ENCODE assay signal across 8 mouse cellular contexts in the genomic region with DNA sequence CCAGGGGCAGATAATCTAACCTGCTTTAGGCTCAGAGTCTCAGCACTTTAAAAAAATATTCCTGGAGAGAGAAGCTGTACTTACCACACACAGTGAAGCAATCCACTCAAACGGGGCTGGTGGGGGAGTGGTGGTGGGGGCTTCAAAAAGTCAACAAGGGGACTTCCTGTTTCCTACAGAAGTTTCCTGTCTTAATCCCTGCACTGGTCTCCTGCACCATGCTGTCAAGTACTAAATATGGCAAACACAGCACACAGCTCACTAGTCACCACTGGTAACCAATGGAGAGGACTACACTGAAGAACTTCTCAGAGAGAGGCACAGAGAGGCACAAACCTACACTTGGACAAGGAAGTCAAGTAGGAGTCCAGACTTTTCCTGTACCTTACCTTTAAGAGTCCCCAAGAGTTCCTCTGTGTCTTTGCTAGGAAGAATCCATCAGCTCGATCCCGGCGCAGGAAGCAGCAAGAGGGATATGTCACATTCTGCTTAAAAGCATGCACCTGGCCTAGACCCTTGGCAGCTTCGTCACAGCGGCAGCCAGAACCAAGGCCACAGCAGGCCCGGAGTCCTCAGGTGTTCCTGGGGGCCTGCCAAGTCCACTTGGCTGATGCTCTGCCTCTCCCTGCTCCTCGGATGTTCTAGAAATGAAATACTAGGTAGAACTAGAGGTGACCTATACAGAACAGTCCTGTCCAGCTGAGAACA.
DNase-seq lines count a peak whose midpoint lies in the region; ATAC-seq and TF ChIP-seq lines count a peak whose summit lies in the region.

No protein-coding gene starts in this region.

- WGBS in lung, embryonic 14.5 days = 62% methylated on average over 8 of the region's 8 CpGs
- 83% methylated on average over 8 of the region's 8 CpGs for WGBS in embryonic facial prominence, embryonic 10.5 days
- 77% methylated on average over 8 of the region's 8 CpGs for WGBS in hindbrain, embryonic 16.5 days
- WGBS in neural tube, embryonic 15.5 days = 73% methylated on average over 8 of the region's 8 CpGs

- H3K4me3 ChIP-seq in lung, embryonic 14.5 days (ENCODE audit: low read depth, low read length) = peak overlapping the region; percentile 19
- no peak overlapping the region for H3K4me3 ChIP-seq in embryonic facial prominence, embryonic 10.5 days
- no peak overlapping the region for H3K4me3 ChIP-seq in hindbrain, embryonic 16.5 days (ENCODE audit: low read length)
- H3K4me3 ChIP-seq in neural tube, embryonic 15.5 days (replicated peaks) = no peak overlapping the region

- DNase-seq in lung, embryonic 14.5 days = peak; percentile 13
- no peak for DNase-seq in lung, postnatal 14 days
- DNase-seq in embryonic facial prominence, embryonic 10.5 days (ENCODE audit: low spot score) = no peak
- no peak for DNase-seq in layer of hippocampus, adult 18-20 months (ENCODE audit: low spot score in 2 of 2)
- no peak for DNase-seq in adrenal gland, postnatal 10 days

- no peak overlapping the region; the same call in 1 of the 2 replicates for H3K9ac ChIP-seq in lung, embryonic 14.5 days
- H3K9ac ChIP-seq in hindbrain, embryonic 16.5 days (ENCODE audit: low read depth, low read length) = no peak overlapping the region
- H3K9ac ChIP-seq in neural tube, embryonic 15.5 days (replicated peaks) = no peak overlapping the region

- TF ChIP-seq CTCF in lung, embryonic 14.5 days (IDR thresholded peaks at IDR 0.05; ENCODE audit: low read depth) = no peak

- H3K36me3 ChIP-seq in lung, embryonic 14.5 days (ENCODE audit: insufficient read depth) = no peaks in the 10 kb centered on the region
- no peaks in the 10 kb centered on the region for H3K36me3 ChIP-seq in embryonic facial prominence, embryonic 10.5 days (replicated peaks)
- H3K36me3 ChIP-seq in hindbrain, embryonic 16.5 days (ENCODE audit: control insufficient read depth, insufficient read depth, low read length) = no peaks in the 10 kb centered on the region
- H3K36me3 ChIP-seq in neural tube, embryonic 15.5 days = no peaks in the 10 kb centered on the region

- H3K27ac ChIP-seq in lung, embryonic 14.5 days (ENCODE audit: low read depth) = peak overlapping the region; percentile 44
- H3K27ac ChIP-seq in embryonic facial prominence, embryonic 10.5 days (replicated peaks) = peak overlapping the region; percentile 61
- peak overlapping the region; percentile 46; the same call in 1 of the 2 replicates for H3K27ac ChIP-seq in hindbrain, embryonic 16.5 days (ENCODE audit: low read depth, low read length)
- peak overlapping the region; percentile 23; the same call in 1 of the 2 replicates for H3K27ac ChIP-seq in neural tube, embryonic 15.5 days (replicated peaks)

- no peaks in the 10 kb centered on the region for H3K4me1 ChIP-seq in lung, embryonic 14.5 days (ENCODE audit: insufficient read depth)
- H3K4me1 ChIP-seq in embryonic facial prominence, embryonic 10.5 days = peaks cover 2% of the 10 kb centered on the region; the same call in 1 of the 2 replicates
- no peaks in the 10 kb centered on the region for H3K4me1 ChIP-seq in hindbrain, embryonic 16.5 days (ENCODE audit: control insufficient read depth, insufficient read depth, low read depth, low read length)
- H3K4me1 ChIP-seq in neural tube, embryonic 15.5 days = 0 out of 2 replicates have a peak, but pooled peaks cover 3% of the 10 kb centered on the region

- ATAC-seq in lung, embryonic 14.5 days (ENCODE audit: insufficient read depth) = peak; percentile 26; the same call in 1 of the 2 replicates
- ATAC-seq in hindbrain, embryonic 16.5 days = no peak
- no peak for ATAC-seq in neural tube, embryonic 15.5 days (ENCODE audit: low FRiP score)
- ATAC-seq in erythroid progenitor cell, adult 5-6 weeks (replicated peaks; ENCODE audit: low FRiP score, poor library complexity, severe bottlenecking) = no peak

- H3K27me3 ChIP-seq in lung, embryonic 14.5 days (ENCODE audit: insufficient read depth, low read length) = no peaks in the 10 kb centered on the region
- no peaks in the 10 kb centered on the region for H3K27me3 ChIP-seq in embryonic facial prominence, embryonic 10.5 days (replicated peaks; ENCODE audit: low read depth, poor library complexity, severe bottlenecking)
- no peaks in the 10 kb centered on the region for H3K27me3 ChIP-seq in hindbrain, embryonic 16.5 days (replicated peaks; ENCODE audit: control insufficient read depth, insufficient read depth, low read length)
- no peaks in the 10 kb centered on the region for H3K27me3 ChIP-seq in neural tube, embryonic 15.5 days (replicated peaks)

- H3K4me2 ChIP-seq in lung, embryonic 14.5 days = peak overlapping the region; percentile 44
- no peak overlapping the region for H3K4me2 ChIP-seq in hindbrain, embryonic 16.5 days (ENCODE audit: low read length)
- H3K4me2 ChIP-seq in neural tube, embryonic 15.5 days = no peak overlapping the region

- H3K9me3 ChIP-seq in lung, embryonic 14.5 days (ENCODE audit: low read depth, low read length) = no peaks in the 10 kb centered on the region
- H3K9me3 ChIP-seq in embryonic facial prominence, embryonic 10.5 days = no peaks in the 10 kb centered on the region
- no peaks in the 10 kb centered on the region for H3K9me3 ChIP-seq in hindbrain, embryonic 16.5 days (ENCODE audit: control insufficient read depth, low read length)
- H3K9me3 ChIP-seq in neural tube, embryonic 15.5 days (replicated peaks) = no peaks in the 10 kb centered on the region
